Mouse (Mus musculus) Patski (cell line): ENCODE data around the gene Sigmar1. TPM values are rescaled to one million over a fixed set of nuclear protein-coding genes. Genes with fewer than 3 reads are reported as not detected.

ENCODE experiments used
- ATAC-seq: fragments of 100-300 bp; one replicate; pipeline ENCODE4 v1.8.0; 2021
- CTCF ChIA-PET: fragments of 350-600 bp; sonication (Branson Sonifier 250); formaldehyde crosslinking; loops from one replicate; lab custom pipeline; 2022; ENCODE audit warnings: inconsistent platforms; lab: Charles Lee
- POLR2A ChIA-PET: fragments of 350-600 bp; sonication (Branson Sonifier 250); formaldehyde crosslinking; loops from one replicate; lab custom pipeline; 2022; ENCODE audit warnings: antibody characterized with exemption, inconsistent platforms; lab: Charles Lee
- DNase-seq: peaks from one replicate; pipeline ENCODE4 v3.0.0-alpha.2; 2011; ENCODE audit warnings: low read depth, low spot score
- H3K27me3 ChIP-seq: fragments of 371-371 bp; one replicate; pipeline ENCODE4 v1.5.1; 2021
- CTCF ChIP-seq: fragments of 100-300 bp; IDR thresholded peaks from one replicate; pipeline ENCODE4 v1.5.1; 2021
- in situ Hi-C: fragments of 300-500 bp; cut with MboI; formaldehyde crosslinking; loops from 3 replicates; pipeline ENCODE4 v1.11.1; 2018; ENCODE audit warnings: low pct_unique_long_range_greater_than_20kb, mixed read lengths
- polyA plus RNA-seq: library from polyadenylated mRNA; unstranded; gene quantifications from one replicate; pipeline ENCODE4 v1.2.3, GENCODE M21; 2021

Sigmar1 gene
- polyA plus RNA-seq, 1 experiment from 2014 or later, result 44.4 TPM

DNA sequence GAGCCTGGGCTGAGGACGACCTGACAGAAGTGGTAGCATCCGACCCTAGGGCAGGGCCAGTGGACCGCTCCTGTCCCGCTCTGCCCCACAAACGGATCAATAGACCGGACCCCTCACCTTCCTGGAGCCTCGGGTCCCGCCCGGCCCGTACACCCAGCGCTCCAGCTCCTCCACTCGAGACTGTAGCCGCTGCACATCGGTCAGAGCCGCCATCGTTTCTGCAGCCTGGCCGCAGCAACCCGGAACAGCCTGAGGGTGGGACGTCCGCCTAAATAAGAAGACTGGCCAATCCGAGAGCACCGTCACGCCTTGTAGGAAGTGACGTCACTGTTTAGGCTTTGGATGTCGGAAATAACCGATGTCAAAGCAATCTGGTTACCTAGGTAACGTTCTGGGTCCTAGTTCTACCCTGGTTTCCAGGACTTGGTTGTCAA, 33.0 kb downstream of the Sigmar1 start, which contains the start of gene Dctn3:
Dctn3 (minus strand) TSS at position 253 of the 434 bp plus-strand sequence.
- DNase-seq, result peak; percentile 82
- in situ Hi-C loops, result loop anchor here (25.0 kb wide), 1 partner anchor 586 kb away; the partner anchor contains the start of gene Ube2r2
- ChIA-PET POLR2A (interaction anchor here (2.2 kb wide), 1 partner anchor 9 kb away, joined by 7 read pairs; the partner anchor contains the start of gene Rpp25l), CTCF (interaction anchor here (1.7 kb wide), 1 partner anchor 20 kb away, joined by 4 read pairs; no protein-coding TSS in a partner anchor)
- peaks cover 10% of the 10 kb centered on the region for H3K27me3 ChIP-seq
- TF ChIP-seq CTCF, result no peak
- ATAC-seq, result peak; percentile 97

DNA sequence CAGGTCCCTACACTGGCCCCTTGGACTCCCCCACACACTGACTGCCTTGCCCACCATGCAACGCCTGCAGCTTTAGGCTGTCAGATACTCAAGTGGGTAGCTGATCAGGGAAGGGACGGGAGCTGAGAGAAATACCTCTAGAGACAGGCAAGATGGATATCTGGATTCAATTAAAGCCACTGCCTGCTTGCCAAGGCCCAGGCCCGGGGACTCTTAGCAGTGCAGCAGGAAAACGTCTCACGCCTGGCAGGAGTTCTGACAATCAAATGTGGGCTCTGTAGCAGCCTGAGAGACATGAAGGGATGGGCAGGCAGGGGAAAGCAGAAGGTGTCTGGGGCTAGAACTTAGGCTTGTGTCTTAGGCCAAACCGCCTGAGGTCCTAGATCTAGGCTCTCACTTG, 39.1 kb downstream of the Sigmar1 start:
- no peak for TF ChIP-seq CTCF
- ATAC-seq (no peak), DNase-seq (no peak)
- ChIA-PET CTCF (interaction anchor here (1.9 to 6.5 kb wide), 2 partner anchors 21 to 23 kb away, joined by 8 to 40 read pairs; no protein-coding TSS in a partner anchor), POLR2A (interaction anchor here (1.3 kb wide), 1 partner anchor 21 kb away, joined by 3 read pairs; no protein-coding TSS in a partner anchor)
- H3K27me3 ChIP-seq, result no peaks in the 10 kb centered on the region
- in situ Hi-C loops, result loop anchor here (25.0 kb wide), 1 partner anchor 580 kb away; the partner anchor contains the start of gene Ube2r2

- ATAC-seq (no peak), DNase-seq (no peak)
- no peak for TF ChIP-seq CTCF
- in situ Hi-C loops, result loop anchor here (25.0 kb wide), 1 partner anchor 578 kb away; the partner anchor contains the start of gene Ube2r2
- POLR2A ChIA-PET, result interaction anchor here (1.3 to 2.5 kb wide), 3 partner anchors 8 to 22 kb away, joined by 3 to 7 read pairs (median 6); partner anchors contain the start of gene Dctn3
- CTCF ChIA-PET, result interaction anchor here (1.9 to 6.5 kb wide), 2 partner anchors 22 to 25 kb away, joined by 8 to 40 read pairs; no protein-coding TSS in a partner anchor
- H3K27me3 ChIP-seq, result no peaks in the 10 kb centered on the region
Measured at GRCm38 (mm10) chr4:41715596-41715995, 40.4 kb downstream of the Sigmar1 start.

GRCm38 (mm10) chr4:41715082-41715481, 40.9 kb downstream of the Sigmar1 start:
- in situ Hi-C loops, result loop anchor here (25.0 kb wide), 1 partner anchor 578 kb away; the partner anchor contains the start of gene Ube2r2

GRCm38 (mm10) chr4:41714276-41714675, 41.7 kb downstream of the Sigmar1 start:
- no peak for ATAC-seq
- POLR2A ChIA-PET, result interaction anchor here (0.9 to 2.5 kb wide), 4 partner anchors 9 to 27 kb away, joined by 3 to 7 read pairs (median 4); partner anchors contain the start of gene Dctn3

More at GRCm38 (mm10) chr4:41715082-41715481, 40.9 kb downstream of the Sigmar1 start:
- H3K27me3 ChIP-seq, result no peaks in the 10 kb centered on the region
- CTCF ChIA-PET, result interaction anchor here (0.7 to 6.5 kb wide), 4 partner anchors 23 to 206 kb away, joined by 3 to 40 read pairs (median 6); no protein-coding TSS in a partner anchor
- no peak for ATAC-seq
- TF ChIP-seq CTCF, result no peak
- DNase-seq, result no peak
- POLR2A ChIA-PET, result interaction anchor here (0.9 to 2.5 kb wide), 3 partner anchors 9 to 22 kb away, joined by 3 to 7 read pairs (median 6); partner anchors contain the start of gene Dctn3

GRCm38 (mm10) chr4:41713197-41714067, 42.5 kb downstream of the Sigmar1 start, which contains the start of gene Rpp25l:
TSS of gene Rpp25l (minus strand) at chr4:41713534.
- POLR2A ChIA-PET, result interaction anchor here (1.3 to 2.5 kb wide), 2 partner anchors 10 to 27 kb away, joined by 3 to 7 read pairs; partner anchors contain the start of gene Dctn3
- no peak for TF ChIP-seq CTCF
- CTCF ChIA-PET, result interaction anchor here (1.2 to 6.5 kb wide), 3 partner anchors 24 to 205 kb away, joined by 3 to 40 read pairs (median 4); no protein-coding TSS in a partner anchor
- DNase-seq (no peak), ATAC-seq (no peak)
- no peaks in the 10 kb centered on the region for H3K27me3 ChIP-seq
- in situ Hi-C loops, result loop anchor here (25.0 kb wide), 1 partner anchor 576 kb away; the partner anchor contains the start of gene Ube2r2

More at GRCm38 (mm10) chr4:41714276-41714675, 41.7 kb downstream of the Sigmar1 start:
- in situ Hi-C loops, result loop anchor here (25.0 kb wide), 1 partner anchor 577 kb away; the partner anchor contains the start of gene Ube2r2
- no peaks in the 10 kb centered on the region for H3K27me3 ChIP-seq
- DNase-seq, result no peak
- no peak for TF ChIP-seq CTCF
- CTCF ChIA-PET, result interaction anchor here (0.7 to 6.5 kb wide), 4 partner anchors 23 to 206 kb away, joined by 3 to 40 read pairs (median 4); no protein-coding TSS in a partner anchor

- no peaks in the 10 kb centered on the region for H3K27me3 ChIP-seq
- no peak for TF ChIP-seq CTCF
- CTCF ChIA-PET, result interaction anchor here (6.5 kb wide), 1 partner anchor 25 kb away, joined by 40 read pairs; no protein-coding TSS in a partner anchor
- DNase-seq (no peak), ATAC-seq (no peak)
- in situ Hi-C loops, result loop anchor here (25.0 kb wide), 1 partner anchor 575 kb away; the partner anchor contains the start of gene Ube2r2
- POLR2A ChIA-PET, result interaction anchor here (1.3 kb wide), 1 partner anchor 28 kb away, joined by 3 read pairs; no protein-coding TSS in a partner anchor
Measured at GRCm38 (mm10) chr4:41712421-41713196, 43.3 kb downstream of the Sigmar1 start.

- in situ Hi-C loops, result loop anchor here (25.0 kb wide), 1 partner anchor 575 kb away; the partner anchor contains the start of gene Ube2r2
- CTCF ChIA-PET, result interaction anchor here (6.5 kb wide), 1 partner anchor 26 kb away, joined by 40 read pairs; no protein-coding TSS in a partner anchor
- no peak for ATAC-seq
- POLR2A ChIA-PET, result no interaction called here
- H3K27me3 ChIP-seq, result no peaks in the 10 kb centered on the region
- no peak for TF ChIP-seq CTCF
- DNase-seq, result no peak
Measured at GRCm38 (mm10) chr4:41711705-41712375, 44.1 kb downstream of the Sigmar1 start.
